Mouse (Mus musculus) liver, embryonic 15.5 days (tissue): ENCODE results near the gene Pde7b. TPM values are rescaled to one million over a fixed set of nuclear protein-coding genes. Genes with fewer than 3 reads are reported as not detected.

Source experiments
- ATAC-seq: fragments of 200-750 bp; cut with Nextera tagmentation; 2 replicates; pipeline ENCODE4 v1.8.0; 2017; ENCODE audit warnings: moderate number of reproducible peaks, mild to moderate bottlenecking, moderate library complexity; ENCODE audit not compliant: insufficient read depth
- H3K27ac ChIP-seq: fragments of 300-500 bp; sonication (generic); replicated peaks from 2 replicates; pipeline ENCODE4 v1.5.1; 2015; ENCODE audit warnings: mild to moderate bottlenecking, inconsistent platforms
- H3K27me3 ChIP-seq: fragments of 300-500 bp; sonication (generic); 2 replicates; pipeline ENCODE4 v1.6.1; 2015; ENCODE audit warnings: mild to moderate bottlenecking, inconsistent platforms
- H3K36me3 ChIP-seq: fragments of 300-500 bp; sonication (generic); replicated peaks from 2 replicates; pipeline ENCODE4 v1.6.1; 2015; ENCODE audit warnings: moderate library complexity, mild to moderate bottlenecking, inconsistent platforms
- H3K4me1 ChIP-seq: fragments of 300-500 bp; sonication (generic); replicated peaks from 2 replicates; pipeline ENCODE4 v1.6.1; 2015; ENCODE audit warnings: inconsistent platforms
- H3K4me2 ChIP-seq: fragments of 300-500 bp; sonication (generic); 2 replicates; pipeline ENCODE4 v1.6.1; 2015; ENCODE audit warnings: moderate library complexity, mild to moderate bottlenecking, inconsistent platforms
- H3K4me3 ChIP-seq: fragments of 300-500 bp; sonication (generic); replicated peaks from 2 replicates; pipeline ENCODE4 v1.5.1; 2015; ENCODE audit warnings: mild to moderate bottlenecking, inconsistent platforms
- H3K9ac ChIP-seq: fragments of 300-500 bp; sonication (generic); 2 replicates; pipeline ENCODE4 v1.6.1; 2015; ENCODE audit warnings: moderate library complexity, mild to moderate bottlenecking, inconsistent platforms
- H3K9me3 ChIP-seq: fragments of 300-500 bp; sonication (generic); replicated peaks from 2 replicates; pipeline ENCODE4 v1.6.1; 2016; ENCODE audit warnings: inconsistent platforms
- WGBS: fragments of 180-500 bp; shearing (Covaris S2); methylation state at CpG from one replicate; pipeline ENCODE4 v1.1.7; 2015; ENCODE audit warnings: mixed read lengths; ENCODE audit not compliant: insufficient replicate concordance; 5-methylcytosine and 5-hydroxymethylcytosine counted together
- polyA plus RNA-seq: library from polyadenylated mRNA; unstranded; fragments of >200 nt; fragmentation: Nextera tagmentation; extraction: Ambion mirVana; gene quantifications from 2 replicates; pipeline ENCODE4 v1.2.1, GENCODE M21; 2015

Gene Pde7b
- polyA plus RNA-seq, 1 experiment from 2014 or later: 0.25 TPM

DNA sequence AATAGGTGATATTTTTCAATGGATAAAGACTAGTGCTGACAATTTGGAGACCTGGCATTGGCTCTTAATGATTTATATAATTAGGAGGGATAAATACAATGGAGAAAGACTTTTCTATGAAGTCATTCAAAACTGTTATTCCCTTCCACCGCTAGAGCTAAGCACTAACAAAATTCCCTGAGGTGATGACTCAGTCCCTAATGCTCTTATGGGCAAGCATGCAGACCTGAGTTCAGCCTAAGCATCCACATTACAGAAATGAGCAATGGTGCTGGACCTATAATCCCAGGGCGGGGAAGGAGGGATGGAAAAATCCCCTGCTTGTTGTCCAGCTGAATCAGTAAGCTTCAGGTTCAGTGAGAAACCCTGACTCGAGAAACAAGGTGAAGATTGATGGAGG, 260.2 kb downstream of the Pde7b start:
- H3K4me2 ChIP-seq: no peak overlapping the region
- H3K36me3 ChIP-seq: no peaks in the 10 kb centered on the region
- no peaks in the 10 kb centered on the region for H3K27me3 ChIP-seq
- no peak overlapping the region for H3K4me3 ChIP-seq
- H3K27ac ChIP-seq: no peak overlapping the region
- H3K4me1 ChIP-seq: no peaks in the 10 kb centered on the region
- 47% methylated on average over 3 of the region's 3 CpGs for WGBS
- no peak for ATAC-seq
- no peak overlapping the region for H3K9ac ChIP-seq
- no peaks in the 10 kb centered on the region for H3K9me3 ChIP-seq

DNA sequence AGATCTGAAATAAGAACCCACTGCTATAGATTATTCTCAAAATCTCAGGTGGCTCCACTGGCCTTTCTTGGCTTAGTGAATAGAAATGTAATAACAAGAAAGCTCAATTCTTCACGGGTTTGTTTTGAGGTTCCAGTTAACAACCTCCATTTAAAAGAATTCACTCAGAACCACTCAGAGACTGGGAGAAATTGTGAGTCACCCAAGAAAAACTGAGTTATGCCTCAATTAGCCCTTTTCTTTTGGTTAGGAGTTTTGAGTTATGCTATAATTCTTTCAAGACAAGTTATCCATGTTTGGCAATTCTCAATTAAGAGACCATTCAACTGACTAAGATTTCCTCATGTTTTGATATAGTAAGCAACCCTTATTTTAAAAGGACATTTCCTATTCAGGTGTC, 260.9 kb downstream of the Pde7b start:
- H3K4me1 ChIP-seq: no peaks in the 10 kb centered on the region
- H3K36me3 ChIP-seq: no peaks in the 10 kb centered on the region
- no peaks in the 10 kb centered on the region for H3K9me3 ChIP-seq
- no peak overlapping the region for H3K4me2 ChIP-seq
- no peak overlapping the region for H3K4me3 ChIP-seq
- ATAC-seq: no peak
- no peak overlapping the region for H3K9ac ChIP-seq
- H3K27ac ChIP-seq: no peak overlapping the region
- WGBS: 62% methylated on average over 1 of the region's 1 CpGs
- H3K27me3 ChIP-seq: no peaks in the 10 kb centered on the region

GRCm38 (mm10) chr10:20462596-20462995, 262.3 kb downstream of the Pde7b start:
- H3K9ac ChIP-seq: no peak overlapping the region
- H3K4me1 ChIP-seq: no peaks in the 10 kb centered on the region
- no peaks in the 10 kb centered on the region for H3K9me3 ChIP-seq
- no peaks in the 10 kb centered on the region for H3K27me3 ChIP-seq
- no peak overlapping the region for H3K4me2 ChIP-seq
- no peak overlapping the region for H3K4me3 ChIP-seq
- 12% methylated on average over 4 of the region's 4 CpGs for WGBS
- no peaks in the 10 kb centered on the region for H3K36me3 ChIP-seq
- H3K27ac ChIP-seq: no peak overlapping the region
- ATAC-seq: no peak

DNA sequence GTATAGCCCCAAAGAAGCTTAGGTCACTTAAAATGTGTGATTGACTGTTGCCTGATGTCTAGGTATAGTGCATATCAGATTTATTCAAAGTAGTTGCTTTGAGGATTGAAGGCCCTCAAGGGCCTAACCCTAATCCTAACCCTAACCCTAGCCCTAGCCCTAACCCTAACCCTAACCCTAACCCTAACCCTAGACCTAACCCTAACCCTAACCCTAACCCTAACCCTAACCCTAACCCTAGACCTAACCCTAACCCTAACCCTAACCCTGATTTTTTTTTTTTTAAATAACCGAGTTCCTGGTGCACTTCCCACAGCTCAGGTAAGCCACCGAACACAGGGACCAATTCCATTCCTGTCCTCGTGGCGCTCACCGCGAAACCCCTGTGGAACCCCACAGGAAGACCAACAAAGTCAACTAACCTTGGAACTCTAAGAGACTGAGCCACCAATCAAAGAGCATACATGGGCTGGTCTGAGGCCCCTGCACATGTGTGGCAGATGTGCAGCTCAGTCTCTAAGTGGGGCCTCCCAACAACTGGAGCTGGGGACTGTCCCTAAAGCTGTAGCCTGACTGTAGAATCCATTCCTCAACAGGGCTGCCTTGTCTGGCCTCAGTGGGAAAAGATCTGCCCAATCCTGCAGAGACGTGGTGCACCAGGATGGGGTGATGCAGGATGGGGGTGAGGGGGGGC, 265.1 kb downstream of the Pde7b start:
- H3K9me3 ChIP-seq: no peaks in the 10 kb centered on the region
- no peak overlapping the region for H3K27ac ChIP-seq
- ATAC-seq: no peak
- no peak overlapping the region for H3K9ac ChIP-seq
- H3K4me2 ChIP-seq: no peak overlapping the region
- H3K4me1 ChIP-seq: no peaks in the 10 kb centered on the region
- no peaks in the 10 kb centered on the region for H3K27me3 ChIP-seq
- no peak overlapping the region for H3K4me3 ChIP-seq
- no peaks in the 10 kb centered on the region for H3K36me3 ChIP-seq
- 76% methylated on average over 7 of the region's 7 CpGs for WGBS

- no peak for ATAC-seq
- Histone ChIP-seq H3K4me2 (no peak overlapping the region), H3K4me3 (no peak overlapping the region), H3K4me1 (no peaks in the 10 kb centered on the region), H3K9ac (no peak overlapping the region), H3K27me3 (no peaks in the 10 kb centered on the region), H3K36me3 (no peaks in the 10 kb centered on the region), H3K27ac (no peak overlapping the region), H3K9me3 (no peaks in the 10 kb centered on the region)
- 58% methylated on average over 3 of the region's 3 CpGs for WGBS
Measured at GRCm38 (mm10) chr10:20459160-20459559, 265.7 kb downstream of the Pde7b start.

DNA sequence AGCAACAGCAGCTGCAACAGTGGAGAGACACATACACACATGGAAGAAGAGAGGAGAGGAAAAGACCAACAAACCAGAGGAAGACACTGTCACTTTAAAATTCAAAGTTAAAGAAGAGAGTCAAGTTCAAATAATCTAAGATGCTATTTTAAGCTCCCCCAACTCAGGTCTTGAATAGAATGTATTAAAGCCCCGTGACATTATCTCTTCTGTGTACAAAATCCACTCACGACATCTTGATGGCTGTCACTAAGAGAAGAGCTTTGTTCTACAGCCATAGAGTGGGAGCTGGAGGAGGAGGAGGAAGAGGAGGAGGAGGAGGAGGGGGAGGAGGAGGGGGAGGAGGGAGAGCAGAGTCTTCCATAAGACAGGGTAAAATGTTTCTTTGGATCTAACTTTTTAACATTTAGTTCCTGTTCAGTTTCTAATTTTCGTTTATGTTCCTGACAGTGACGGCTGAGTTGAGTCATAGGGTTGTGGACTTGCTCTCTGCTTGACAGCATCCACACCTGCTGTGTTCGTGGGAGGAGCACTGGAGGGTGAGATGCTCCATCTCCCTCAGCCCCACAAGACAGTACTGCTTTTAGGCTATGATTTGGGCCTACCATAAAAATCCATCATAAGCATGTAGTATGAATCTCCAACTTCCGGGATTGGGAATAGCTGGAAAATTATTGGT, 270.4 kb downstream of the Pde7b start:
- Histone ChIP-seq H3K27me3 (no peaks in the 10 kb centered on the region), H3K9ac (no peak overlapping the region), H3K36me3 (no peaks in the 10 kb centered on the region), H3K4me3 (no peak overlapping the region), H3K4me1 (no peaks in the 10 kb centered on the region), H3K27ac (no peak overlapping the region), H3K9me3 (no peaks in the 10 kb centered on the region), H3K4me2 (no peak overlapping the region)
- no peak for ATAC-seq
- 53% methylated on average over 6 of the region's 6 CpGs for WGBS

- no peak overlapping the region for H3K4me3 ChIP-seq
- no peak for ATAC-seq
- no peaks in the 10 kb centered on the region for H3K36me3 ChIP-seq
- no peaks in the 10 kb centered on the region for H3K27me3 ChIP-seq
- H3K9me3 ChIP-seq: no peaks in the 10 kb centered on the region
- no peak overlapping the region for H3K4me2 ChIP-seq
- H3K9ac ChIP-seq: no peak overlapping the region
- H3K27ac ChIP-seq: no peak overlapping the region
- no peaks in the 10 kb centered on the region for H3K4me1 ChIP-seq
- 29% methylated on average over 9 of the region's 9 CpGs for WGBS
Measured at GRCm38 (mm10) chr10:20437428-20437827, 287.4 kb downstream of the Pde7b start.

- Histone ChIP-seq H3K36me3 (no peaks in the 10 kb centered on the region), H3K9ac (no peak overlapping the region), H3K27ac (no peak overlapping the region), H3K4me3 (no peak overlapping the region), H3K9me3 (no peaks in the 10 kb centered on the region), H3K27me3 (no peaks in the 10 kb centered on the region), H3K4me1 (no peaks in the 10 kb centered on the region), H3K4me2 (no peak overlapping the region)
- 65% methylated on average over 2 of the region's 2 CpGs for WGBS
- no peak for ATAC-seq
Measured at GRCm38 (mm10) chr10:20437021-20437420, 287.9 kb downstream of the Pde7b start.

GRCm38 (mm10) chr10:20435913-20436312, 289.0 kb downstream of the Pde7b start:
- 74% methylated on average over 7 of the region's 7 CpGs for WGBS
- ATAC-seq: no peak
- H3K36me3 ChIP-seq: no peaks in the 10 kb centered on the region

GRCm38 (mm10) chr10:20431336-20431735, 293.5 kb downstream of the Pde7b start:
- no peaks in the 10 kb centered on the region for H3K36me3 ChIP-seq
- WGBS: 59% methylated on average over 12 of the region's 12 CpGs
- no peak for ATAC-seq
- no peaks in the 10 kb centered on the region for H3K27me3 ChIP-seq
- no peaks in the 10 kb centered on the region for H3K4me1 ChIP-seq
- no peak overlapping the region for H3K4me3 ChIP-seq
- no peak overlapping the region for H3K4me2 ChIP-seq
- H3K27ac ChIP-seq: no peak overlapping the region
- no peaks in the 10 kb centered on the region for H3K9me3 ChIP-seq
- H3K9ac ChIP-seq: no peak overlapping the region

More at GRCm38 (mm10) chr10:20435913-20436312, 289.0 kb downstream of the Pde7b start:
- H3K27ac ChIP-seq: no peak overlapping the region
- no peak overlapping the region for H3K4me3 ChIP-seq
- H3K4me2 ChIP-seq: no peak overlapping the region
- no peaks in the 10 kb centered on the region for H3K27me3 ChIP-seq
- H3K9ac ChIP-seq: no peak overlapping the region
- H3K9me3 ChIP-seq: no peaks in the 10 kb centered on the region
- H3K4me1 ChIP-seq: no peaks in the 10 kb centered on the region

- H3K9me3 ChIP-seq: no peaks in the 10 kb centered on the region
- ATAC-seq: no peak
- no peaks in the 10 kb centered on the region for H3K4me1 ChIP-seq
- no peaks in the 10 kb centered on the region for H3K36me3 ChIP-seq
- H3K4me3 ChIP-seq: no peak overlapping the region
- WGBS: 76% methylated on average over 10 of the region's 10 CpGs
- no peak overlapping the region for H3K27ac ChIP-seq
- no peak overlapping the region for H3K9ac ChIP-seq
- no peak overlapping the region for H3K4me2 ChIP-seq
- H3K27me3 ChIP-seq: no peaks in the 10 kb centered on the region
Measured at GRCm38 (mm10) chr10:20421299-20421883, 303.5 kb downstream of the Pde7b start.
